Mouse (Mus musculus) MEL-GATA-1-ER (cell line): Measurements from ENCODE around the gene Prpsap1.
"Not testable (repeated sequence)": the region's sequence is repeated elsewhere in the genome, so short reads cannot be mapped to it uniquely, and the experiment has no call there.

Experiments
- DNase-seq: peaks from one replicate; pipeline ENCODE4 v3.0.0-alpha.2; 2012; ENCODE audit warnings: low read depth; ENCODE audit errors: extremely low read depth

Gene Prpsap1

DNA sequence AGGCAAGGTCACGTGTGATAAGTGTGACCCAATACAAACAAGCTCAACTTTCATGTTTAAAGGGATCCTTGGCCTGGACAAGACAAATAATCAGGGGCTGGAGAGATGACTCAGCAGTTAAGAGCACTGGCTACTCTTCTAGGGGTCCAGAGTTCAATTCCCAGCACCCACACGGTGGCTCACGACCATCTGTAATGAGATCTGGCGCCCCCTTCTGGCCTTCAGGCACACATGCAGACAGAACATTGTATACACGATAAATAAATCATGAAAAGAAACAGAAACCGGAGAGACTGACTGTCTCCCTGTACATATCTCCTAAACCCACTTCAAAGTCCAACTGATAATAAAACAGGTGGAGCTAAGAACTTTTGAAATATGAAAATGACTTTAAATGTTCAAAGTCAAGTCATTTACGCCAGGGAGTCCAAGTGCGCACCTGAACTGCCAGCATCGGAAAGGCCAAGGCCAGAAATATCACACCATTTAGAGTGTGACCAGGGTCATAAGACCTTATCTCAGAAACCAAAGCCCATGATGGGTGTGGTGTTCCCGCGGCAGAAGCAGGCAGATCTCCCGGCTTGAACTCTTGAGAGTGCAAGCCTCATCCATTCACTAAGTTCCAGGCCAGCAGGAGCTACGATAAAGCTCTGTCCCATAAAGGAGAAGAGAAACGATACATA, 5.2 kb downstream of the Prpsap1 start:
- no peak for DNase-seq

- no peak for DNase-seq
These were observed 5.8 kb downstream of the Prpsap1 start for GRCm38 (mm10) chr11:116488207-116488606.

- no peak for DNase-seq
These were observed 9.7 kb downstream of the Prpsap1 start for GRCm38 (mm10) chr11:116484261-116484660.

- no peak for DNase-seq
These were observed 12.2 kb downstream of the Prpsap1 start for GRCm38 (mm10) chr11:116481776-116482175.

GRCm38 (mm10) chr11:116480975-116481374, 13.0 kb downstream of the Prpsap1 start:
- DNase-seq: no peak

GRCm38 (mm10) chr11:116479832-116480231, 14.2 kb downstream of the Prpsap1 start:
- no peak for DNase-seq

GRCm38 (mm10) chr11:116478978-116479377, 15.0 kb downstream of the Prpsap1 start:
- no peak for DNase-seq

DNA sequence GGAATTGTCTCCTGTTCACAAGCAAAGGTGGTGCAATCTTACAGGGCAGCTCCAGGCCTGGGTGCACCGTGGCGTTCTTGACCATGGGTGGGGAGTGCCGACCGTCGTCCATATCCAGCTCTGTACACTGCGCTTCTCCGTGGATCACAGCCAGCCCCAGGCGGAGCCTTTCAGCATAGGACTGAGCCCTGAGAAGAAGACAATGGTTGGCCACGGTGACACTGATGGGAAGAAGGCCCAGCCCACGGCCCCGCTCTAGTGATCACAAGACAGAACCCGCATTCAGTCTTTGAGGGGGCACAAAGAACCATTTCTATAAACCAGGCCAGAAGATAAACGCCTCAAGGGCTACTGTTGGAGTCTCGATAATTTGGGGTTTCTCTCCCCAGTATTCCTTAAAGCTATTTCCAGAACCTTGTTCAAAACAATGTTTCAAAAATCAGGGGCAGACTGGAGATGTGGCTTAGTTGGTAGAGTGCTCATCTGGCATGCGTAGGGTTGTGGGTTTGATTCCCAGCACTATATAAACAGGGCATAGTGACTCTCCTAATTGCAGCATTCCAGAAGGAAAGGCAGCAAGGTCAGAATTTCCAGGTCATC, 16.7 kb downstream of the Prpsap1 start:
- no peak for DNase-seq

DNA sequence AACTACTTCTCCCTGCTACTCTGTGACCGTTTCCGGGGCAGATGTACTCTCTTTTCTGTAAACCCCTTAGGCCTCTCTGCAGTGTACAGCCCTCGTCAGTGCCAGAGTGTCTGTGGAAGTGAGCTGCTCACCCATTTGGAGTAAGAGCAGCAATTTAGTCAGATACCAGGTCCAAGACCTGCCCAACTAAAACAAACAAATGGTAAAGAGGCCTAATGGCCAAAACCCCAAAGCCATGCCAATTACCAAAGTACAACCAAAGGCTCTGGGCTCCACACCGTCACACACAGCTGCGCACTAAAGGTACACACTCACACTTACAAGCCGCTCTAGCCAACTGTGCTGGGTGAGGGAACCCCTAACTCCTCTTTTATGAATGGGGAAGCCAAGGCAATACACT, 17.3 kb downstream of the Prpsap1 start:
- no peak for DNase-seq

- DNase-seq: no peak
These were observed 18.0 kb downstream of the Prpsap1 start for GRCm38 (mm10) chr11:116476041-116476440.

- no peak for DNase-seq
These were observed 21.7 kb downstream of the Prpsap1 start for GRCm38 (mm10) chr11:116472275-116472674.

DNA sequence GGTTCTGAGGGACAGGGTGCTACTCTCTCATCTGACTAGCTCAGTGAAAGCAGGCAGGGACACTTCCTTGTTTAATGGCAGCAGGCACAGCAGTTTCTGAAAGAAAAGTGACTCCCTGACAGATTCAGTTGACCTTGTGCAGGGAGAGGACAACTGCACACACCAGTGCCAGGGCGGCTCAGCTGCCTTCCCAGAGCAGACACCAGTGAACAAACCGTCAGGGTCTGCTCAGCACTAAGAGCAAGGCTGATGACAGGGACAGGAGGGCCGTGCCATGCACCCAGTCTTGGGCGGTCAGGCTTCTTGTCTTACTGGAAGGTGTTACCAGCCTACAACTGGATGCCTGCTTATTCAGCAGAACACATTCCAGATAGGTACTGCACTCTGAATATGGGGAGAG, 23.1 kb downstream of the Prpsap1 start:
- no peak for DNase-seq

DNA sequence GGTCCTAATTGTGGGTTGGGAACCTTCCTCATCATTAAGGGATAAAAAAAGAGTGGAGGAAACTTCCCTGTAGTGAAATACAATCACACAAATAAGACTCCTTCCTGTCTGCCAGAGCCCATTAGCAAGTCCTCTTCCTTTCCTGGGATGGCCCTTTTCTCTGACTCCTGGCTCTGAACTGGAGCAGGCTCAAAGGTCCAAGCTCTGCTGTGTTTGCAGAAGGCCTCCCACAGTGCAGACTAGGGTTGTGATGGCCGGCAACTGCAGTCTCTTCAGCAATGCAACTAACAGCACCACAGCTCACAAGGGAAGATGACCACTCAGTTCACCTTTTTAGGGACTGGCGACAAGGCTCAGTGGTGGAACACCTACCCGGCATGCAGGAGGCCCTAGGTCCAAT, 23.8 kb downstream of the Prpsap1 start:
- no peak for DNase-seq

GRCm38 (mm10) chr11:116468338-116468737, 25.7 kb downstream of the Prpsap1 start:
- DNase-seq: not testable (repeated sequence)

DNA sequence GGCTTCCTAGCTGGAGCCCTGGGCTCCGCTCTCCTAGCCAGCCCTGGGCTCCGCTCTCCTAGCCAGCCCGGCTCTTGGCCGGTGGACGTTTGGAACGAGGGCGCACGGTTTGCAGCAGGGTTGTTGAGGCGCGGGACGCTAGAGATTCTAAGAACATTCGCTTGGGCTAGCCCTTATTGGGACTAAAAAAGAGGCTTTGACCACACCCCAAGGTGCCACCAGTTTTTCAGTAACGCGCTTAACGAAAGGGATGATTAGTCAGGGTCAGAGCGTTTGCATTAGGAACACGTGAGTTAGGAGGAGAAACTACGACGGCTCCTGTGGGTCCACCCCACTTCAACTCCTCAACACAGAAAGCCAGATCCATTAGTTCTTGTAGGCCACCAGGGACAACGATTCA, 27.9 kb downstream of the Prpsap1 start, which contains the start of gene Qrich2:
TSS of gene Qrich2 (minus strand) at position 101 of the 400 bp plus-strand sequence.
- no peak for DNase-seq

DNA sequence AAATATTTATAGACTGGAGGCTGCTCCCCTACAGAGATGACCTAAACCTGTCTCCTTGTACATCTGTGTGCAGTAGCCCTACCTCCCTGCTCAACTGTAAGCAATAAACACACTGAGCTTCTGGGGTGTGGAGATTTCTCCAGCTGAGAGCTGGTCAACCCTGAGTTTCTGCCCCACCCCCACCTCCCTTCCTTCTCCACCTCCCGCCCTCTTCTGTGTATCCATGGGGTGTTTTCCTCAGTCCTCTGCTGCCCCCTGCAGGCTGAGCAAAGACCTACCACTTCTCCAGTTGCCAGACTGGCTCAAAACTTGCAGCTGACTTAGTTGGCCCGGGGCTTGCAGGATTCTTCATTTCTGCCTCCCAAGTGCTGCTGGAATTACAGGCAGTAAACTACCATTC, 30.2 kb downstream of the Prpsap1 start:
- DNase-seq: peak; percentile 51

DNA sequence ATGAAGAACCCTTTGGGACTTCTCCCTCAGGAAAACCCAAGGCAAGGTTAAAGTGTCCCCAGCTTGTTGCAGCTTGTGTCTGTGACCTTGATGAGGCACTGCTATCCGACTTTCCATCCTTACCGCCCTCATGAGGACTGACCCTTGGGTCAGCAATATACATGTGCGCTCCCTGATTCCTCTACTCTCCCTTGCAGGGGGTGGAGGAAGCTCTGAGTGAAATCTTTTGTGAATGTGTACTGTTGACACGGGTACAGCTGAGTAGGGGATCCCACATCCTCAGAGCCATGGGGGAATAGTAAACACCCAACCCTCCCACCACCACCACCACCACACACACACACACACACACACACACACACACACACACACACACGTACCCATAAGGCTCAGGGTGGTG, 30.7 kb downstream of the Prpsap1 start:
- DNase-seq: no peak

- DNase-seq: no peak
These were observed 34.2 kb downstream of the Prpsap1 start for GRCm38 (mm10) chr11:116459786-116460185.

DNA sequence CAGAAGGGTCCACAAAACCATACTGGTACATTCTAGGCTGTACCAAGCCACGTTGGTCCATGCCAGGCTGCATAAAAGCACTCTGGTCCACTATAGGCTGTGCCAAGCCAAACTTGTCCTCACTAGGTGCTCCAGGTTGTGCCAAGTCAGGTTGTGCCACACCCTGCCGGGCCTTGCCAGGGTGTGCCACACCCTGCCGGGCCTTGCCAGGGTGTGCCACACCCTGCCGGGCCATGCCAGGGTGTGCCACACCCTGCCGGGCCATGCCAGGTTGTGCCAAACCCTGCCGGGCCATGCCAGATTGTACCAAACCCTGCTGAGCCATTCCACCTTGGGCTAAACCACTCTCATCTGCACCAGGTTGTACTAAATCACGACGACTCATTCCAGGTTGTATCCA, 37.8 kb downstream of the Prpsap1 start:
- no peak for DNase-seq

DNA sequence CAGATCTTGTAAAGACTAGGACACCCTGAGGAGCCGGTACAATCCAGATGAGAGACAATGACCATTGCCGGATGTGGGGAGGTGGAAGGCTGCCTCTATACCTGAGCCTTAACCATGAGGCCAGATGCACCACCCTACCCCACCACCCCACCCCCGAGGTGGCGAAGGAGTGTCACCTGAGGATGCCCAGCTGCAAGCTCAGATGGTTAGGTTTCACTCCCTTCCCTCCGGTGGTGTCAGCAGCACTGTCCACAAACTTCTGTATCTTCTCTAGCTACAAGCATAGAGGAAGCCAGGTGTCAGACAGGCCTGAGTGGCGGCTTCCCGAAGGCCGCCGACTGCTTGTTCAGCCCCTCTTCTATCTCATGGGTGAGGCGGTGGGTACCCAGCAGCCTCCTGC, 40.1 kb downstream of the Prpsap1 start:
- DNase-seq: no peak

DNA sequence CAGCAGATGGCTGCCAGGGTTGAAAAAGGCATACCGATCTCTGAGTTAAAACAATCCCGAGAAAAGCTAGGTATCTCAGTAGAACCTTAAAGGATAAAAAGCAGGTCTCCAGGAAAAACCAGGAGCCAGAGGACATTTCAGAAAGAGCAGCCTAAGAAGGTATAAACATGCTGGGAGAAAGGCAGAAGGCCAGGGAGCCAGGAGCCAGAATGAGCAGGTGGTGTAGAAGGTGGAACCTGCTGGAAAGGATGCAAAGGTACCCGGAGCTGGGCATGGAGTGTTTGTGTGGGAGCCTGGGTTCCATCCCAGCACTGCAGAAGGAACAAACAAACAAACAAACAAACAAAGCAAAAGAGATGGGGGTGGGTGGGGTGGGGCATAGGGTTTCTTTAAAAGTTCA, 44.7 kb downstream of the Prpsap1 start:
- no peak for DNase-seq

DNA sequence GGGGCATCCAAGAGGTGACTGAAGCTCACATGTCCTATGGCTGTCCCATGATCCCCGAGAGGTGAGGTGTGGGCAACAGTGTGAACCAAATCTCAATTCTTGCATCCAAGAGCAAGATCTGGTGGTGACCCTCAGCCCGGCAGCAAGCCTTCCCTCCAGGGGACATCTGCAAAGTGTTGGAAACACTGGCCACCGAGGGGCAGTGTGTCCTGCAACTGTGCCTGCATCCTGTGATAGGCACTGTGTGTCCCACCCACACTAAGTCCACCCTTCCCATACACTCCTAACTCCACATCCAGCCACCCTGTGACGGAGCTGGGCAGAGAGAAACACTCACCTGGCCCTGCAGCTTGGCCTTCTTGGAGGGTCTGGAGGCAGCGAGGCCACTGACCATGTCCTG, 46.2 kb downstream of the Prpsap1 start:
- no peak for DNase-seq

DNA sequence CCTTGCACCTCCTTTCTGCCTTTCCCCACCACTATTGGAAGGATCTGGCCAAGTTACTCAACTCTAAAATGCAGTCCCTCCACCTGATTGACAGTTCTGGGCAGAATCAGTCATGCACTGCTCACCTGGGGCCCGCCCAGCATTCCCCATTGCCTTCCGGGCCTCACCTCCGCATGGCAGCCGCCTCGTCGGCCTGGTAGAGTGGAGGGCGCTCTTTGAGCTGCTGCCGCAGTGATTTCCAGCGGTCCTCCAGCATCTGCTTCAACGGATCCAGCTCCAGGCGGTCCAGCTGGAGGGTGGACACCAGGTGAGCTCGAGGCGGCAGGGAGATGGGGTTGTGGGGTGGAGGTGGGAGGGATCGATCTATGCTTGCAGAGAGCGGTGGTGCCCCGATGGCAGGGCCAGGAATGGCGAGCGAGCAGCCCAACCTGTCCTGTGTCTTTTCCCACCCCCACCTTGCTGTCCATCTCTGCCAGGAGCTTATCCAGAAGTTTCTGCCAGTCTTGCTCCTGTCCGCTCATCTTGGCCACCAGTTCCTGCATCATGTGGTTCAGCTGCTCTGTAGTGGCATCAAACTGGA, 47.6 kb downstream of the Prpsap1 start:
- no peak for DNase-seq
